Mouse (Mus musculus) large intestine, adult 2 months (tissue): Measurements from ENCODE around the gene Zfp53. TPM values are rescaled to one million over a fixed set of nuclear protein-coding genes. Genes with fewer than 3 reads are reported as not detected.

Source experiments
- DNase-seq: peaks from one replicate; pipeline ENCODE4 v3.0.0-alpha.2; 2012; ENCODE audit warnings: low read depth, low spot score
- WGBS: fragments of 180-500 bp; shearing (Covaris S2); methylation state at CpG from one replicate; pipeline ENCODE4 v1.1.7; 2018; 5-methylcytosine and 5-hydroxymethylcytosine counted together
- polyA plus RNA-seq: library from polyadenylated mRNA; depleted of rRNA; stranded (reverse); fragments of >200 nt; gene quantifications from 2 replicates; pipeline ENCODE4 v1.2.3, GENCODE M21; 2012; rRNA removed

The Zfp53 gene
- polyA plus RNA-seq, 1 experiment, result 1.9 TPM

GRCm38 (mm10) chr17:21516201-21517129 lies 27.7 kb downstream of the Zfp53 start:
- DNase-seq, result no peak

GRCm38 (mm10) chr17:21517130-21517671 lies 28.4 kb downstream of the Zfp53 start:
- no peak for DNase-seq
- WGBS, result 17% methylated on average over 4 of the region's 4 CpGs

More at GRCm38 (mm10) chr17:21516201-21517129, 27.7 kb downstream of the Zfp53 start:
- WGBS, result under 1% methylated on average over 37 of the region's 37 CpGs

GRCm38 (mm10) chr17:21526270-21526669 lies 37.5 kb downstream of the Zfp53 start:
- no peak for DNase-seq

- no peak for DNase-seq
- WGBS, result 73% methylated on average over 5 of the region's 5 CpGs
Observed at GRCm38 (mm10) chr17:21530645-21531330, 42.0 kb downstream of the Zfp53 start.

- DNase-seq, result no peak
- WGBS, result 32% methylated on average over 5 of the region's 5 CpGs
Observed at GRCm38 (mm10) chr17:21531621-21532020, 42.8 kb downstream of the Zfp53 start.

GRCm38 (mm10) chr17:21532101-21532951 lies 43.5 kb downstream of the Zfp53 start:
- WGBS, result under 1% methylated on average over 54 of the region's 54 CpGs

GRCm38 (mm10) chr17:21533961-21534360 lies 45.2 kb downstream of the Zfp53 start:
- DNase-seq, result no peak
- WGBS, result 93% methylated on average over 1 of the region's 1 CpGs

More at GRCm38 (mm10) chr17:21532101-21532951, 43.5 kb downstream of the Zfp53 start:
- DNase-seq, result no peak

- DNase-seq, result peak; percentile 84
- WGBS, result 13% methylated on average over 4 of the region's 4 CpGs
Observed at GRCm38 (mm10) chr17:21534460-21535095, 45.8 kb downstream of the Zfp53 start.

GRCm38 (mm10) chr17:21535096-21536001 lies 46.6 kb downstream of the Zfp53 start, which contains the start of gene Zfp52:
TSS of gene Zfp52 (plus strand) at chr17:21535539.
- DNase-seq, result no peak
- WGBS, result 3% methylated on average over 21 of the region's 21 CpGs

GRCm38 (mm10) chr17:21536096-21536495 lies 47.3 kb downstream of the Zfp53 start:
- WGBS, result 53% methylated on average over 7 of the region's 7 CpGs
- no peak for DNase-seq

GRCm38 (mm10) chr17:21536676-21537075 lies 47.9 kb downstream of the Zfp53 start:
- DNase-seq, result no peak
- WGBS, result 63% methylated on average over 2 of the region's 2 CpGs

GRCm38 (mm10) chr17:21557831-21558230 lies 69.0 kb downstream of the Zfp53 start:
- DNase-seq, result no peak
- WGBS, result 85% methylated on average over 2 of the region's 2 CpGs

Other genes starting within 250 kb of the Zfp53 start
- gene Vmn1r235, start 232.6 kb upstream of the Zfp53 start, polyA plus RNA-seq, result not detected in 2 replicates
- gene Vmn1r236, start 206.1 kb upstream of the Zfp53 start, polyA plus RNA-seq, result not detected in 2 replicates
- not detected in 2 replicates for gene Vmn1r237, start 177.1 kb upstream of the Zfp53 start, polyA plus RNA-seq
- gene Zfp677, start 105.2 kb upstream of the Zfp53 start, polyA plus RNA-seq, result 0.15 and 0.19 TPM in 2 replicates
- gene Zfp54, start 65.8 kb upstream of the Zfp53 start, polyA plus RNA-seq, result 1.4 and 1.8 TPM in 2 replicates
- gene Zfp51, start 38.6 kb upstream of the Zfp53 start, polyA plus RNA-seq, result 0.83 and 1.3 TPM in 2 replicates
- gene Zfp52, start 46.5 kb downstream of the Zfp53 start, polyA plus RNA-seq, result 0.32 and 0.36 TPM in 2 replicates
- 1.4 and 2.4 TPM in 2 replicates for gene Zfp948, start 78.0 kb downstream of the Zfp53 start, polyA plus RNA-seq
- 0.48 and 0.80 TPM in 2 replicates for gene Zfp983, start 161.6 kb downstream of the Zfp53 start, polyA plus RNA-seq
- gene Gm10226, start 202.9 kb downstream of the Zfp53 start, polyA plus RNA-seq, result not detected in 2 replicates
- 0.87 and 0.97 TPM in 2 replicates for gene Zfp760, start 218.7 kb downstream of the Zfp53 start, polyA plus RNA-seq
- 0.21 and 0.69 TPM in 2 replicates for gene Zfp229, start 241.8 kb downstream of the Zfp53 start, polyA plus RNA-seq